Mouse (Mus musculus): ENCODE data around the gene Trpv4.

Trpv4 gene

GRCm38 (mm10) chr5:114590043-114590913 is 67.9 kb downstream of the Trpv4 start:
- DNase-seq (ENCODE audit: low spot score in 2 of 2) = no peak

GRCm38 (mm10) chr5:114589454-114589853 is 68.8 kb downstream of the Trpv4 start:
- DNase-seq (ENCODE audit: low spot score in 2 of 2) = no peak

GRCm38 (mm10) chr5:114589026-114589425 is 69.2 kb downstream of the Trpv4 start:
- DNase-seq (ENCODE audit: low spot score in 2 of 2) = no peak

- DNase-seq (ENCODE audit: low spot score in 2 of 2) = no peak
These were observed 69.8 kb downstream of the Trpv4 start for GRCm38 (mm10) chr5:114588416-114588815.

GRCm38 (mm10) chr5:114587908-114588307 is 70.3 kb downstream of the Trpv4 start:
- no peak for DNase-seq (ENCODE audit: low spot score in 2 of 2)

GRCm38 (mm10) chr5:114585682-114586081 is 72.5 kb downstream of the Trpv4 start:
- DNase-seq (ENCODE audit: low spot score in 2 of 2) = no peak

- DNase-seq (ENCODE audit: low spot score in 2 of 2) = no peak
These were observed 73.7 kb downstream of the Trpv4 start for GRCm38 (mm10) chr5:114584293-114585104.

- no peak for DNase-seq (ENCODE audit: low spot score in 2 of 2)
These were observed 74.6 kb downstream of the Trpv4 start for GRCm38 (mm10) chr5:114583490-114584175.

- DNase-seq (ENCODE audit: low spot score in 2 of 2) = no peak
These were observed 75.2 kb downstream of the Trpv4 start for GRCm38 (mm10) chr5:114583046-114583445.

GRCm38 (mm10) chr5:114581486-114581885 is 76.7 kb downstream of the Trpv4 start:
- no peak for DNase-seq (ENCODE audit: low spot score in 2 of 2)

GRCm38 (mm10) chr5:114579714-114580357 is 78.4 kb downstream of the Trpv4 start:
- DNase-seq (ENCODE audit: low spot score in 2 of 2) = peak in 1 of 2 experiments; percentile 55

- DNase-seq (ENCODE audit: low spot score in 2 of 2) = no peak
These were observed 79.9 kb downstream of the Trpv4 start for GRCm38 (mm10) chr5:114578361-114578760.

GRCm38 (mm10) chr5:114575986-114576605 is 82.1 kb downstream of the Trpv4 start:
- DNase-seq (ENCODE audit: low spot score in 2 of 2) = peak in 1 of 2 experiments; percentile 50

- DNase-seq (ENCODE audit: low spot score in 2 of 2) = no peak
These were observed 82.7 kb downstream of the Trpv4 start for GRCm38 (mm10) chr5:114575530-114575929.

- no peak for DNase-seq (ENCODE audit: low spot score in 2 of 2)
These were observed 83.2 kb downstream of the Trpv4 start for GRCm38 (mm10) chr5:114575010-114575409.

- no peak for DNase-seq (ENCODE audit: low spot score in 2 of 2)
These were observed 84.1 kb downstream of the Trpv4 start for GRCm38 (mm10) chr5:114573920-114574628.

GRCm38 (mm10) chr5:114572997-114573396 is 85.2 kb downstream of the Trpv4 start:
- no peak for DNase-seq (ENCODE audit: low spot score in 2 of 2)

Measured in right cerebral cortex, postnatal 36 days (tissue).